In genomic region chr19:3373380-3373779, GRCm38 (mm10) we compare ENCODE assay signal across 20 mouse cellular contexts. TPM values are rescaled to one million over a fixed set of nuclear protein-coding genes. Genes with fewer than 3 reads are reported as not detected.
A peak's percentile ranks its signal among the peaks of the same experiment; 100 is the strongest.
DNase-seq lines count a peak whose midpoint lies in the region; ATAC-seq and TF ChIP-seq lines count a peak whose summit lies in the region.
"Had no signal": no experiment of that assay in that cellular context is flagged by ENCODE, and none has a peak within 500 bp of the region (broad histone marks: within the 10 kb centered on the region; RNA-seq: fewer than 3 reads in every experiment).

No protein-coding gene starts in this region.

- intact Hi-C loops in gastrocnemius, adult 2 months (cut with DNase I), result no loop called here

- peaks cover 39% of the 10 kb centered on the region for H3K36me3 ChIP-seq in kidney, embryonic 16.5 days (ENCODE audit: insufficient read depth, low read length)
- H3K36me3 ChIP-seq in embryonic facial prominence, embryonic 14.5 days (ENCODE audit: control insufficient read depth, insufficient read depth, low read length), result peaks cover 8% of the 10 kb centered on the region
- H3K36me3 ChIP-seq in forebrain, embryonic 16.5 days (ENCODE audit: control insufficient read depth, insufficient read depth), result no peaks in the 10 kb centered on the region
- H3K36me3 ChIP-seq: midbrain, embryonic 15.5 days had no signal

- no peaks in the 10 kb centered on the region for H3K27me3 ChIP-seq in kidney, embryonic 16.5 days (ENCODE audit: insufficient read depth, low read length)
- H3K27me3 ChIP-seq in embryonic facial prominence, embryonic 14.5 days (replicated peaks; ENCODE audit: control insufficient read depth, insufficient read depth, low read length), result no peaks in the 10 kb centered on the region
- no peaks in the 10 kb centered on the region for H3K27me3 ChIP-seq in forebrain, embryonic 16.5 days (replicated peaks; ENCODE audit: control insufficient read depth, insufficient read depth, low read length)
- H3K27me3 ChIP-seq: forebrain, embryonic 13.5 days; heart, embryonic 15.5 days; hindbrain, embryonic 13.5 days; liver, embryonic 12.5 days; lung, embryonic 15.5 days; megakaryocyte, embryonic 14.5 days; midbrain, embryonic 15.5 days had no signal

- H3K4me3 ChIP-seq in gastrocnemius, adult 2 months, result no peak overlapping the region
- H3K4me3 ChIP-seq in kidney, embryonic 16.5 days (ENCODE audit: low read length), result no peak overlapping the region
- no peak overlapping the region for H3K4me3 ChIP-seq in embryonic facial prominence, embryonic 14.5 days (ENCODE audit: low read depth, low read length)
- H3K4me3 ChIP-seq in forebrain, embryonic 16.5 days (replicated peaks; ENCODE audit: low read length), result no peak overlapping the region
- H3K4me3 ChIP-seq: forebrain, embryonic 13.5 days; heart, embryonic 15.5 days; hindbrain, embryonic 13.5 days; liver, embryonic 12.5 days; lung, embryonic 15.5 days; megakaryocyte, embryonic 14.5 days; midbrain, embryonic 15.5 days had no signal

- no peak overlapping the region for H3K4me2 ChIP-seq in kidney, embryonic 16.5 days (replicated peaks; ENCODE audit: low read depth, low read length)
- no peak overlapping the region for H3K4me2 ChIP-seq in embryonic facial prominence, embryonic 14.5 days (ENCODE audit: low read depth, low read length)
- no peak overlapping the region for H3K4me2 ChIP-seq in forebrain, embryonic 16.5 days (ENCODE audit: low read length)
- H3K4me2 ChIP-seq: forebrain, embryonic 13.5 days; heart, embryonic 15.5 days; hindbrain, embryonic 13.5 days; liver, embryonic 12.5 days; lung, embryonic 15.5 days; midbrain, embryonic 15.5 days had no signal

- no peak for TF ChIP-seq CTCF in gastrocnemius, adult 2 months (IDR thresholded peaks at IDR 0.05)

- no peaks in the 10 kb centered on the region for H3K4me1 ChIP-seq in kidney, embryonic 16.5 days (ENCODE audit: insufficient read depth, low read length)
- no peaks in the 10 kb centered on the region for H3K4me1 ChIP-seq in embryonic facial prominence, embryonic 14.5 days (ENCODE audit: control insufficient read depth, insufficient read depth, low read length)
- H3K4me1 ChIP-seq in forebrain, embryonic 16.5 days (replicated peaks; ENCODE audit: control insufficient read depth, insufficient read depth, low read length), result no peaks in the 10 kb centered on the region
- H3K4me1 ChIP-seq: forebrain, embryonic 13.5 days; hindbrain, embryonic 13.5 days; lung, embryonic 15.5 days; midbrain, embryonic 15.5 days had no signal

- ATAC-seq in kidney, embryonic 16.5 days (ENCODE audit: low FRiP score, low TSS enrichment), result no peak
- ATAC-seq in embryonic facial prominence, embryonic 14.5 days (ENCODE audit: low read depth), result 0 out of 2 replicates have a peak, but pooled peaks have one; percentile 22
- no peak for ATAC-seq in forebrain, embryonic 16.5 days
- ATAC-seq: forebrain, embryonic 13.5 days; liver, embryonic 12.5 days; midbrain, embryonic 15.5 days had no signal

- 62% methylated on average over 12 of the region's 12 CpGs for WGBS in kidney, embryonic 16.5 days
- 46% methylated on average over 12 of the region's 12 CpGs for WGBS in embryonic facial prominence, embryonic 14.5 days
- 75% methylated on average over 12 of the region's 12 CpGs for WGBS in forebrain, embryonic 16.5 days

- no peak overlapping the region for H3K9ac ChIP-seq in kidney, embryonic 16.5 days (replicated peaks; ENCODE audit: low read length)
- H3K9ac ChIP-seq in embryonic facial prominence, embryonic 14.5 days (ENCODE audit: low read depth, low read length), result no peak overlapping the region
- no peak overlapping the region for H3K9ac ChIP-seq in forebrain, embryonic 16.5 days (replicated peaks; ENCODE audit: low read depth, low read length)
- H3K9ac ChIP-seq: forebrain, embryonic 13.5 days; heart, embryonic 15.5 days; hindbrain, embryonic 13.5 days; liver, embryonic 12.5 days; lung, embryonic 15.5 days; midbrain, embryonic 15.5 days had no signal

- no peaks in the 10 kb centered on the region for H3K9me3 ChIP-seq in kidney, embryonic 16.5 days (ENCODE audit: low read length)
- no peaks in the 10 kb centered on the region for H3K9me3 ChIP-seq in embryonic facial prominence, embryonic 14.5 days (ENCODE audit: control insufficient read depth, low read length)
- no peaks in the 10 kb centered on the region for H3K9me3 ChIP-seq in forebrain, embryonic 16.5 days (ENCODE audit: control insufficient read depth, low read length)
- H3K9me3 ChIP-seq: forebrain, embryonic 13.5 days; heart, embryonic 15.5 days; hindbrain, embryonic 13.5 days; liver, embryonic 12.5 days; lung, embryonic 15.5 days; megakaryocyte, embryonic 14.5 days; midbrain, embryonic 15.5 days had no signal

- H3K27ac ChIP-seq in gastrocnemius, adult 2 months, result no peak overlapping the region
- H3K27ac ChIP-seq in kidney, embryonic 16.5 days (ENCODE audit: low read length), result no peak overlapping the region
- no peak overlapping the region for H3K27ac ChIP-seq in embryonic facial prominence, embryonic 14.5 days (replicated peaks; ENCODE audit: low read depth, low read length)
- H3K27ac ChIP-seq in forebrain, embryonic 16.5 days (ENCODE audit: low read length), result no peak overlapping the region
- H3K27ac ChIP-seq: forebrain, embryonic 13.5 days; heart, embryonic 15.5 days; hindbrain, embryonic 13.5 days; liver, embryonic 12.5 days; lung, embryonic 15.5 days; midbrain, embryonic 15.5 days had no signal

- DNase-seq in gastrocnemius, adult 2 months, result peak; percentile 52
- DNase-seq in gastrocnemius, postnatal 25 days, result no peak
- peak; percentile 45 for DNase-seq in kidney, adult 18-20 months
- DNase-seq in embryonic facial prominence, embryonic 14.5 days (ENCODE audit: low spot score), result peak; percentile 10
- DNase-seq in kidney, adult 9 months, result peak; percentile 40
- no peak for DNase-seq in left cerebral cortex, adult 8-10 months (ENCODE audit: low spot score in 2 of 2)
- DNase-seq: adrenal gland, postnatal 25 days; cerebellum, adult 8-10 months; right cerebral cortex, postnatal 14 days had no signal

RNA-seq across cellular contexts. Expression of gene Tesmin, which starts 15.3 kb away (rescaled TPM):
- under 1 TPM; 0.18 to 0.81 TPM for total RNA-seq in gastrocnemius, adult 2 months (2021)
- total RNA-seq in gastrocnemius, postnatal 25 days (2021), result under 1 TPM; 0.43 to 0.80 TPM
- polyA plus RNA-seq in kidney, embryonic 16.5 days (2015; fragmentation: Nextera tagmentation; extraction: Ambion mirVana), result 0.27 and 0.36 TPM in 2 replicates
- polyA plus RNA-seq in embryonic facial prominence, embryonic 14.5 days (2014; fragmentation: Nextera tagmentation; extraction: Ambion mirVana), result 0.29 and 0.35 TPM in 2 replicates
- under 1 TPM in 2 of 4 experiments, not detected in 2; 0.33 to 0.34 TPM for total RNA-seq in left cerebral cortex, adult 8-10 months (2022)
- polyA plus RNA-seq in forebrain, embryonic 16.5 days (2015; fragmentation: Nextera tagmentation; extraction: Ambion mirVana), result 0.24 and 0.32 TPM in 2 replicates

RNA-seq across cellular contexts. Expression of gene Gal, which starts 41.0 kb away (rescaled TPM):
- total RNA-seq in gastrocnemius, adult 2 months (2021), result under 1 TPM in 1 of 2 experiments, not detected in 1; 0.42 TPM
- total RNA-seq in gastrocnemius, postnatal 25 days (2021), result under 1 TPM; 0.49 to 0.72 TPM
- 0.46 and 0.62 TPM in 2 replicates for polyA plus RNA-seq in kidney, embryonic 16.5 days (2015; fragmentation: Nextera tagmentation; extraction: Ambion mirVana)
- 9.9 and 15.2 TPM in 2 replicates for polyA plus RNA-seq in embryonic facial prominence, embryonic 14.5 days (2014; fragmentation: Nextera tagmentation; extraction: Ambion mirVana)
- total RNA-seq in left cerebral cortex, adult 8-10 months (2022), result 1 to 10 TPM in 3 of 4 experiments, under 1 TPM in 1; 0.82 to 3.3 (median 1.6) TPM
- polyA plus RNA-seq in forebrain, embryonic 16.5 days (2015; fragmentation: Nextera tagmentation; extraction: Ambion mirVana), result 2.2 and 9.8 TPM in 2 replicates
- total RNA-seq: common myeloid progenitor, adult 5-6 weeks; left cerebral cortex, adult 18-20 months had no signal

RNA-seq across cellular contexts. Expression of gene Cpt1a, which starts 51.2 kb away (rescaled TPM):
- total RNA-seq in gastrocnemius, adult 2 months (2021), result 1 to 10 TPM; 7.1 to 8.8 TPM
- 10 to 100 TPM; 13.8 to 14.3 TPM for total RNA-seq in gastrocnemius, postnatal 25 days (2021)
- polyA plus RNA-seq in kidney, embryonic 16.5 days (2015; fragmentation: Nextera tagmentation; extraction: Ambion mirVana), result 44.5 and 46.4 TPM in 2 replicates
- 16.5 and 24.9 TPM in 2 replicates for polyA plus RNA-seq in embryonic facial prominence, embryonic 14.5 days (2014; fragmentation: Nextera tagmentation; extraction: Ambion mirVana)
- 10 to 100 TPM; 22.4 to 29.3 (median 26.1) TPM for total RNA-seq in left cerebral cortex, adult 8-10 months (2022)
- polyA plus RNA-seq in forebrain, embryonic 16.5 days (2015; fragmentation: Nextera tagmentation; extraction: Ambion mirVana), result 13.8 and 16.1 TPM in 2 replicates

Comparison
In these comparisons a context has a peak if more than half of its experiments do, and no peak if none do; other contexts are left out.
1. DNase-seq: peak in gastrocnemius, adult 2 months (single experiment), kidney, adult 18-20 months (single experiment), embryonic facial prominence, embryonic 14.5 days (single experiment) and kidney, adult 9 months (single experiment); none in gastrocnemius, postnatal 25 days (single experiment) and left cerebral cortex, adult 8-10 months (0 of 2).